Mouse (Mus musculus) thymus, postnatal 4 days (tissue): Measurements from ENCODE around the gene Fkbp5.
A peak's percentile ranks its signal among the peaks of the same experiment; 100 is the strongest.

Experiments used
- DNase-seq: peaks from one replicate; pipeline ENCODE4 v3.0.0; 2021

Fkbp5 gene

DNA sequence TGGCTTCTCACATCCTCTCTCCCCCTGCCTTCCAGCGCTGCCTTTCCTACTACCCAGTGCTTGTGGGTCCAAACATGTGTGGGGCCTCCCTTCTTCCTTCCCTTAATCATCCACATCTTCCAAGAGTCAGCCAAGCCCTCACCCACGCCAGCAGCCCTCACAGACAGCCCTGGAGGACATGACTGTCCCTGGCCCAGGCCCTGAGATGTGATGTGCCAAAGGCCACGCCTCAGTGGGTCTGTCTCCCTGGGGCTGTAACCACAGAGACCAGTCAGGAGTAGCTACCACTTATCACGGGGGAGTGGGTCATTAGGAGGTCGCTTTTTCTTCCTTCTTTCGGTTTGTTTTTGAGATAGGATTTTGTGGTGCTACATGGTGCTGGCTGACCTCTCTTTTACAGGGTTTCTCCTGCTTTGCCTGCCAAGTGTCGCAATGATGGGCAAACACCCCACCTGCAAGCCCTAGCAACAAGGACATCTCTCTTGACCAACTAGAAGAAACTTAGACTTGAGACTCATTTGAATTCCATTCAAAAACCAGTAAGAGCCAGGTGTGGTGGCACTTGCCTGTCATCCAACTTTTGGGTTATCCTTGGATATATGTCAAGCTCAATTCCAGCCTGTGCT, 15.0 kb downstream of the Fkbp5 start:
- DNase-seq = no peak

DNA sequence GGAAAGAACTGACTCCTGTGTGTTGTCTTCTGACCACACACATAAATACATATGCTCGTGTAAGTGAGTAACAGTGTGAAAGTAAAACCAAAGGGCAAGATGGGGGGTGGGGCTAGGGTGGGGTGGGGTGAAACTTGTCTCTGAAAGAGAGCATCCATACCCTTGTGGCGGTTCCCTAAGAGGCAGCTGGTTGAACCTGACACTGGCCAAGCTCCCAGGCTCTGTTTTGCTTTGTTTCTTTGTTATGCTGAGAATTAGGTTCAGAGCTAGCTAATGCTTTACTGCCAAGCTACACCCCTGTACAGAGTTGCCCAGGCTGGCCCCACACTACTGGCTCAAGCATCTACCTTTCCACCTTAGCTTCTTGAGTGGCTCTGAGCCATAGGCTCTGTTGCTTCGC, 16.9 kb downstream of the Fkbp5 start:
- no peak for DNase-seq

DNA sequence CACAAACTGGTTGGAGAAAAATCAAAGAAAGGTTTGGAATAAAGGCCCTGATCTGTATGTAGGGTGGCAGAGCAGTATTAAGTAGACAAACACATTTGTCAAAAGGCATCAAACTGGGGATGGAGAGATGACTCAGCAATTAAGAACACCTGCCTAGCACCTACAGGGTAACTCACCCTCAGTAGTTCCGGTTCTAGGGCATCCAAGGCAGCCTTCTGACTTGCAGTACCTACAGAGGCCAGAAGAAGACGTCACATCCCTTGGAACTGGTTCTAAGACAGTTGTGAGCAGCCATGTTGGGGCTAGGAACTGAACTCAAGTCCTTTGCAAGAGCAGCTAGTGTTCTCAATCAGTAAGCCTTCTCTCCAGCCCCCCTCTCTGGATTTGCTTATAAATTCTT, 18.1 kb downstream of the Fkbp5 start:
- DNase-seq = no peak

DNA sequence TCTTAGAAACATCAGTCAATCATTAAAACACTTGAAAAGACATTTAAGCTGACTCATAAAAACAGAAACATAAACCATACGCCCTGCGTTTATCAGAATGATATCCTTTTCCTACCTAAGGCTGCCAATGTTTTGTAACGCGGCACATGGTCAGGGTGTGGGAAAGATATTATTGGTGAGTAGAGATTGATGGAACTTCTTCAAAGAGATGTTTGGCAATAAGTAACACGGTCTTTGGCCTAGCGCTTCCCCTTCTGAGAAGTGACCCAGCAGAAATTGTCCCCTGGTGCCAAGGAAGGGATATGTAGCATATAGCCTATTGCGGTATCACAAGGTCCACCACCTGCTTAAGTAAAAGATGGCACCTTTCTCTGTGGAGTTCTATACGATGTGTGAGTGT, 21.5 kb downstream of the Fkbp5 start:
- no peak for DNase-seq

DNA sequence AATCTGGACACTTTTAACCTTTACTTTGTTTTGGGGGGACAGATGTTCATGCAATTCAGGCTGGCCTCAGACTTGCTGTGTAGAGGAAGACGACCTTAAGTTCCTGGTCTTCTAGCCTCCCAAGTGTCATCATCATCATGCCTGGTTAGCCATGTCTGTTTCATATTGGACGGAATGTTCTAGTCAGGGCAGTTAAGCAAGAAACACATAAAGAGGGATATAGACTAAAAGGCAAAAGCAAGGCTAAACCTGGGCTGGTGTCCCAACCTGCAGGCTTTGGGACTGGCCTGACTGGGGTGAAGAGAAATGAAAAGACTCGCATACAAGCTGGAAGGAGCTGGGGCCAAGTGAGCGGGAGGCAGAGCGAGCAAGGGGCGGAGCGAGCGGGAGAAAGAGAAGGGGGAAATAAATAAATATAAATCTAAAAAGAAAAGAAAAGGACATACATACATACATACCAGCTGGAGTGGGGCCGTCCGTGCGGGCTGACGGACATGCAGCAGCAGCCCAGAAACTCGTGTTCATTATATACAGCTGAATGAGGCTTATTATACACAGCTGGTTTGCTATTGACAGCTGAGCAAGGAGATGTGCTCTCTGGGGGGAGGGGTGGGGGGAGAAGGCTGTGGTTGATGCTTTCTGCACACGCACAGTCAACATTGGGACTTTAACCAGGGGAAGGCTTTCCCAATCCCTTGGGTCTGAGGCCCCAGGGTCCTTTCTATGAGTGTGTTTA, 26.1 kb downstream of the Fkbp5 start:
- DNase-seq = no peak

DNA sequence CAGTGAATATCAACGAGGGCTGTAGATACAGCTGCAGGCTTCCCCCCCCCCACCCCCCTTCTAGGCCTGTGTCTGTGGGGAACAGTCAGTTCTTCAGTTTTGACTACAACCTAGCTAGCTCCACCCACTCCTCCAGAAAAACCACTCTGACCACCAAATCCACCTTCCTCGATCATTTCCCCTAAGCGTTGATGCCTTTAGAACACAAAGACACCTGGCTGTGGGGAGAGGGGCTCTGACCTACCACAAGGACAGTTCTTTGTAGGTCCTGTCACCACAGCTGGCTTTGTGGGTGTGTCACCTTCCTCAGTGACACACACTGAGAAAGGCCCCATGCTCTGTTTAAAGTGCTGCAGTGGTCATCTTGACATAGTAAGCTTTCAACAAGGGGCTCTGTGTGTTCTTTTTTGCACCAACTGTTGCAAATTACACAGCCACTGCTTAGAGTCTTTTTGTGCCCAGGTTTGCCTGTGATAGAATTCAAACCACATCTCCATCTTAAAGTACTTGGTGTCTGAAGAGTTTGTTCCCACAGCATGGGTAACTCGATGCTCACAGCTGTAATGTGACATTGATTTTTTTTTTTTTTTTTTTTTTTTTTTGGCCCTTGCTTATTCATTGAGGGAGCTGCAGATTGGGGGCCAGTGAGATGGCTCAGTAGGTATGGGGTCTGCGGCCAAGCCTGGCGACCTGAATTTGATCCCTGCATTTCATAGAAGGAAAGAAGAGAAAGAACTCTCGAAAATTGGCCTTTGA, 28.9 kb downstream of the Fkbp5 start:
- peak; percentile 55 for DNase-seq

DNA sequence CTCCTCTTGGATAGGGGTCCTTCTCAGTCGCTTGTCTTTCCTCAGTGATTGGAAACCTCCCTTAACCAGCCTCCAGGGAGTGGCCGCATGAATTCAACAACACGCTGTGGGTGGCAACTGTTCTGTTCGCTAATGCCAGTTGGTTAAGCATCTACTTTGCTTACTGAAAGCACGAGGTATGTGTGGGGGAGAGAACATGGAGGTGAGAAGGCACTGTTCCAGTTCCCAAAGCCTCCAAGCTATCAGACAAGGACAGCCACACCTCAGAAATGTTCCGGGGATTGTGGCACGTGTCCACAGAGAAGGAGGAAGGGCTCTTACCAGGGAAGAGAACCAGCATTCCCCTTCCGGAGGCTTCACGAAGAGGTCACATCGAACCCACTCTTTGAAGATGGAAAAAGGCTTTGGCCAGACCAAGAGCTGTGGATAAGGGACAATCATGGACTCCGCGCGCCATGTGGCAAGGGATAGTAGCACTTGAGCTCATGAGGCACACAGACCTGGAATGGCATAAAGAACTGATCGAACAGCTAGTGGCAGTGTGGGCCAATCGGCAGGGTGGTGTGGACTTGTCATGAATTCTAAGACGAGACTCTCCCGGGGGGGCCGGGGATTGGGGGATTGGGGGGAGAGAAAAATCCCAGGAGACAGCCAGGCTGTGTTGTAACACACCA, 29.6 kb downstream of the Fkbp5 start:
- DNase-seq = peak; percentile 51

DNA sequence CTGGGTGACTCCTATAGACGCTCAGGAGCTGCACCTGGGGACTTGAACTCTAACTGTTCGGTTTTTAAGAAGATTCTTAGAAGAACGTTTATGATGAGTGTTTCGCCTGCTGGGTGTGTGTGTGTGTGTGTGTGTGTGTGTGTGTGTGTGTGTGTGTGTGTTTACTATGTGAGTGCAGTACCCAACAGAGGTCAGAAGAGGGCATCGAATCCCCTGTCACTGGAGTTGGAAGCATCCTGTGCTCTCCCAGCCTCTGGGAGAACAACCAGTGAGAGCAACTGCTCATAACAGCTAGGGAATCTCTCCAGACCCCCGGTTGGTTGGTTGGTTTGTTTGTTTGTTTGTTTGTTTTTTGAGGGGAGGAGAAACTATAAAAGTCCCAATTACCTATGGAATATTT, 30.6 kb downstream of the Fkbp5 start:
- DNase-seq = no peak

DNA sequence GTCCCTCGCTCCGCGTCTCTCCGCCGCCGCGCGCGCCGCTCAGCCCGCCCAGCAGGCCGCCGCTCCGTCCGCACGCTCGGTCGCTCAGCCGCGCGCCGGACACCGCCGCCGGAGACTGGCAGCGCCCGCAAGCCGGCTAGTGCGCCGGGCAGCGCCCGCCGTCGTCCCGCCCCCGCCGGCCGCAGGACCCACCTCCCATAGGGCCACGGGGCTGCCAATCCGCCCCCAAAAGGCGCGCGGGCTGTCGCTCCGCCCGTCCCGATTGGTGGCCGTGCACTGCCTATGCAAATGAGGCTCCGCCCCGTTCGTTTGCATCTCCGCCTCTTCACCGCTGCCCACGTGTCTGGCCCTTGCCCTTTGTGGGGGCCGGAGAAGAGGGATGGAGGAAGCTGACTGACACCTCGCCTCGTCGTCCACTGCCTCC, 31.3 kb downstream of the Fkbp5 start:
- peak; percentile 98 for DNase-seq

DNA sequence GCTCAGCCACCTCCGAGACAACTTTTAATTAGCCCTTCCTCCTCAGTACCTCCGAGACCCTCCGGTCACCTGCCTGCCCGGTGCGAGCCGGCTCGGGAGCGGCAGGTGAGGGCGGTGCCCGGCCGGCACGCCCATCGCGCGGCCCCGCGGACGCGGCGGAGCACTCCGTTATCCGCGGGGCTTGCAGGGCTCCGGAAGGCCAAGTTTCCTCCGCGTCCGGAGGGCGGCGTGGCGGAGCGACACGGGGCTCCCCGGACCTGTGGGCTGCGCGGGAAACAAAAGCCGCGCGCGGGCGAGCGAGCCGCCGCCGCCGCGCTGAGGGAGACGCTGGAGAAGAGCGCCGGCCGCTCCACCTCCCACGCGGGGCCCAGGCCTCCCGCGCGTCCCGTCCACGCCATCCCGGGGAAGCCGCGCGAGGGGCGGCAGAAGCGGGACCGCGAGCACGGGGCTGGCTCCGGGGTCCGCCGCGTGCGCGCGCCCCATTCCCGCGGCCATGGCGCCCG, 31.8 kb downstream of the Fkbp5 start:
- DNase-seq = peak; percentile 75

DNA sequence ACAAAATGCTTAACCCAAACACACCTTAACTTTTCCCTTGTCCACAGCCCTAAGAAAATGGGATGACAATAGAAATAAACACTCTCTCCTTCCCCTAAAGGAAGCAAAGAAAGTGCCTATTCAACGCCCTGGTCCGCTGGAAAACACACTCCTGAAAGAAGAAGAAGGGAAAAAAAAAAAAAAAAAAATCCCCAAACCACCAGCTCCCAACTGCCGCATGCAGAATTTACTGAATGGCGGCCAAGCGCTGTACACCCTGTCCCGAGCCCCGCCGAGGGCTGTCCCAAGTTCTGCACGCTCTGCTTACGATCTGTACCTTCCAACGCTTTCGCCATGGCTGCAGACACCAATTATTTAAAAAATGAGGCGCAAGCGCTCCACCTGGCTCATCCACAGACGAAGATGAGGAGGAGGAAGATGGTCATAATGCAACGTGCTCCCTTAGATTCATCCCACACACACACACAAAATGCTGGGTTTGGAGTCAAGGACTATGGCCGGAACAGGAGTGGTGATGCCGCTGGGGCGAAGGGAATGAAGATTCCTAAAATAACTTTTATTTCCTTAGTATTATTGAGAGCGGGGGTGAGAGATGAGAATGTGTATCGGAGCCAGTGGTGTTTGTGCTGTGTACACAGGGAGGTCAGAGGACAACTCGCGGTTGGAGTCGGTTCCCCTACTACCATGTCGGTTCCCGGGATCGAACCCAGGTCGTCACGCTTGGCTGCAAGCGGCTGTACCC, 32.5 kb downstream of the Fkbp5 start:
- DNase-seq = peak; percentile 79

DNA sequence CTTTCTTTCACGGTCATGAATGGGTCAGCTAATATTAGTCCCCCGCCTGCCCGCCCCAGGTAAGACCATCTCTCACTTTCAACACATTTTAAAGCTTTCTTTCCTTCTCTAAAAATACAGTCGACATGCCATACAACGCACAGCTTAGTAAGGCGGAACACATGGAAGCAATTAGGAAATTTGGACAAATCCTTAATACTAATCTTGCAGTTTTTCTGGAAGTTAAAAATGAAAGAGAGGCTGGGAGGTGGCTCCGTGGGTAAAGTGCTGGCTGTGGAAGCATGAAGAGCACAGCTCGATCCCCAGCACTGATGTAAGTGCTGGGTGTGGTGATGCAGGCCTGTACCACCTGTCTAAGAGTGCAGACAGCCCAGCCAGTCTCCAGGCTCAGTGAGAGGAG, 39.9 kb downstream of the Fkbp5 start:
- no peak for DNase-seq

DNA sequence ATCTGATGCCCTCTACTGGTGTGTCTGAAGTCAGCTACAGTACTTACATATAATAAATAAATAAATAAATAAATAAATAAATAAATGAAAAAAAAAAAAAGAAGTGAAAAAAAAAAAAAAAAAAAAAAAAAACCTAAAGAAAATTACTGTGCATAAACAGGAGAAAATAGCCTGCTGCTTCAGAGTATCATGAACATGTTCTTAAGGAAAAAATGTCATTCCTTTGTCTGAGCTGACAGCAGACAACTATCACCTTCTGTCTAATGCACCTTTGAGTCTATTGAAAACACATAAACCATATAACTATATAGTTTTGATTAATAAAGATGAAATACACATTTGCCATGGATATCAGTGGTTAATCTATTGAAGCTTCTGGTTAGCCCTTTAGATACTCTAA, 40.9 kb downstream of the Fkbp5 start:
- no peak for DNase-seq

DNA sequence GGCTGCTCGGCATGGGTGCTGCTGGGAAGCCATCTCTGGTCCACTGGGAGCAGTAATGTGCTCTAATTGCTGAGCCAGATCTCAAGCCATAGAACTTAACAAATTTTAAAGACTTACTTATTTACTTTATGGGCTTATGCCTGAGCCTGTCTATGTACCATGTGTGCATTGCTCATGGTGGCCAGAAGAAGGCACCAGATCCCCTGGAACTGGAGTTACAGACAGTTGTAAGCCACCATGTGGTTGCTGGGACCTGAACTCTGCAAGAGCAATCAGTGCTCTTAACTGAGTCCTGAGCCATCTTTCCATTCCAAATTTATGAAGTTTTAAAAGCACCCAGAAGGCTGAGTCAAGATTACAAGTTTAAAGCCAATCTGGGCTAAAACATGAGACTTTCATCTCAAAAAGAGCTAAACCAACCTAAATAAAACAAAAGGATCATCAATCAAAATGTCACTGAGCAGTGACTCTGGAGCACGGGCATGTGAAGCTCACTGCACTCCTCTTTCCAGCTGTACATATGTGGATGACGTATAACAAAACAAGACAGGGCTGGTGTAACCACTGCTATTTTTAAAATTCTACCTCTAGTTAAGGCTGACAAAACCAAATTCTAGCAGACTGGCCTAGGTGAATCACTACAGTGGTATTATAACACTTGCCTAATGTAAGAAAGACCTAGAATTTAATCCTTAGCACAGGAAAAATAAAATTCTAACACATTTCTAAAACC, 41.6 kb downstream of the Fkbp5 start:
- peak; percentile 51 for DNase-seq

DNA sequence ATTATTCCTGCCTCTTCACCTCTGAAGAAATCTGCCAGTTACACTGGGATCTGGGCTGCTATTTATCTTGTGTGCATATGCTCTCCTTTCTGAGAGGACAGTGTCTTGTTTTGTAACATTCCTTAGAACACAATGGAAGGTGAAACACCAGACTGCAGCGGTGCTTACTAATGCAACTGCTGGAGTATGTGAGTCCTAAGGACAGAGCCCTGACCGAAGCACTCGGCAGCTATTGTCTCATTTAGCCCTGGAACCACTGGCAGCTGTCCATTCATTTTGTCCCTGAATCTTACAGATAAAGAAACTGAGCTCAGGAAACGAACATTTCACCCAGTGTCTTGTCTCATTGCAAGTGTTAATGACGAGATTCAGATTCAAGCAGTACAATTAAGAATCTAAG, 44.6 kb downstream of the Fkbp5 start:
- no peak for DNase-seq

DNA sequence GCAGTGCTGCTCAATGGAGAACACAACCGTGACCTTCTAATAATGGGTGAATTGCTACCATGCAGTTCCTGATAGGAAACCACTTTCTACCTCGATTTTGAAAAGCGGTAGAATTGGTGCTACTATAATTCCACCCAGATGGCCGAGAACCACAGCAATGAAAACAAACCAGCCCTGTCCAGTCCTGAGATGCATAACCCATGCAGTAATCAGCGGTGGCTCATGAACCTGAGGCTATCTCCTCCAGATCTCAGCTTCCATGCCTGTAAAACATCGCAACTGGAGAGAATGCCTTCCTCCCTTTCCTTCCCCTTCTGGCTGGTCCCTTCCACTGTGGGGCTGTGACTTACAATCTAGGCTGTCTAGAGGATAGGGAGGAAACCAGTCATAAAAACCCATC, 46.5 kb downstream of the Fkbp5 start:
- DNase-seq = no peak

DNA sequence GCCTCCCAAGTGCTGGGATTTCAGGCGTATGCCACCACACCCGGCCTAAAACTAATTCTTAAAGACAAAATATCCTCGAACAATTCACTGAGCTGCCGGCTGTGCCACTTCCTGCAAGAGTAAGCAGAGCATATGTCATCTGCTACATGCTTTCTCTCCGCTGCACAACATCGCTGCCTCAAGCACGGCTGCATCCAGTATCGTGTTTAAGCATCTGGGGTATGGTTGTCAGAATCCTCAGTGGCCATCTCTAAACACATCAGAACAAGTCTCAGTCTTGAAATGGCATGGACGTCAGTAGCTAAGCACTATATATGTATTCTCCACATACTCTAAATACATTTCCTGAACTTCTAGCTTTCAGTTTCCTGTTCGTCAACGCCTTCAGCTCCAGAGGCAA, 49.6 kb downstream of the Fkbp5 start:
- DNase-seq = peak; percentile 68

DNA sequence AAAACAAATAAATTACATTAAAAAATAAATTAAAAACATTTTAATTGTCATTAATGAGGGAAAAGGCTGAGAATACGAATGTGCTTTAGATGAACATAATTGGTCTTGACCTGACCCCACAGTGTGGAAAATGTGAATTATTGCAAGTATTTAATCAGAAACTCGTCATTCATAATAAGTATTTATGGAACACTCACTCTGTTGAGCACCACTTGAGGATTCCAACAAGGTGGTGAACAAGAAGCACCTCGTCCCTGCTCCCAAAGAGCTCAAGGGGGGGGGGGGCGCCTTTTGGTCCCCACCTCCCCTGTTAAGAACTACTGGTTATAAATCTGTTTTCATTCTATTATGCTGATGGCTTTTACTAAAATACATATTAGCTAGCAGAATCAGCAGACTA, 51.4 kb downstream of the Fkbp5 start:
- DNase-seq = no peak

DNA sequence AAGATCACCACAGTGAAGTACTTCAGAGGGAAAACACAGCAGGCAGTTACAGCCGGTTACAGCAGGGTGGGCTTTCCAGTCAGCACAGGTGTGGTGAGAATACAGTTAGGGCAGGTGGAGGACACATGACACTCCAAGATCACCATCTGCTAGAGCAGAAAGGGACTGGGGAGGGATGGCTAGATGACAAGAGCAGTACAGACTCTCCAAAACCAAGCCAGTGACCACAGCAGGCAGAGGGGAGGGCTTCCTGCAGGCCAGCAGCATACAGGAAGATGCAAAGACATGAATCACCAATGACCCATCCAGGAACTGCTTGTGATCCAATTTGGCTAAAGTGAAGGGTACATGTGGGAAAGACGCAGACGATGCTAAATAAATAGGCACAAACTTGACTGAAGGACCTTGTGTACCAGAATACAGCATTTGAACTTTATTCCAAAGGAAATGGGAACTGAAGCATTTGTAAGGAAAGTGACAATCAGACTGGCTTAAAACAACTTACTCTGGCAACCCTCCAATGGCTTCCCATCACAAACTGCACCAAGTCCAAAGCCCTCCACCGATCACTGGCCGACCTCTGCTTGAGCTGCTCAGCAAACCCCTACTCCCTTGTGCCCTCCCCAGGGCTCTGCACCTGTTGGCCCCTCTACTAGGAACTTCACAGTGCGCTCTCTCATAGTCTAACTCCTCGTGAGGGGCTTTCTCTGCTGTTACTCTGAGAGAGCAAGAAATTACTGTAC, 53.5 kb downstream of the Fkbp5 start:
- peak; percentile 67 for DNase-seq

DNA sequence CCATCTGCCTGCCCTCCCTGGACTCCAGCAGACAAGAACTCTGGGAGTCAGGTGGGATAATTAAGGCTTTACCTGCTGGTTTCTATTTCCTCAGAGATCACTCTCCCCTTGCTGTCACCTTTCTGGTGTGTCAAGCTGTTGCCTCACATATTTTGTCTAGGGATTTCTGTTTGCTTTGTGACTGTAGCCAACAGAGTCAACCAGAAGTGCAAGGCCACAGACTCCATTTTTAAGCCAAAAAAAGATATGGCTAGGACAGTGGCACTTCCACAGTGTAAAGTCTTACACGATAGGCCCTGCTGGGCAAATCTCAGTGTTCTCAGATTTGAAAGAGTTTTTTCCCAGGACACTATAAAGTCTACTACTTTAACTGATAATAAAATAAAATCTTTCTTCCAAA, 56.9 kb downstream of the Fkbp5 start:
- no peak for DNase-seq

DNA sequence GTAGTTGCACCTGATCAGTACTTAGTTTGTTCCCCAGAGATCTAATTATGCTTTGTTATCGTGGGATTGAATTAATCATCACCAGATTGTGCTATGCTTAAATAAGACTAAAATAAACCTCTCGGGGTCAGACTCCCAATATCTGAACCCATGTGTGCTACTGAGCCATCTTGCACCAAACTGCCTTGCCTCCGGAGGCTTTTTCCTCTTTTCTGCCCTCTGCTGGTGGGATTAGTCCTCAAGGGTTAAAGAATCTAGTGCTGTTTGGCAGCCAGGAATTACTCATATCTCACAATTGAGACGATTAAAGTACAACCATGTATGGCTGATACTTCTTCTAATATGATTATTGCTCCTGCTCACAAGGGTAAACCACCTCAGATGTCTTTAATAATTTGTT, 62.2 kb downstream of the Fkbp5 start:
- DNase-seq = peak; percentile 72
